Mouse (Mus musculus): ENCODE measurements at regions not wholly inside any gene's neighbourhood (a gene's known extent, or its start where the extent isn't known, plus 50 kb on each side); places are given as distances from the start of the nearest gene placed in this dataset.

- 47% methylated on average over 12 of the region's 12 CpGs for WGBS
- no peaks in the 10 kb centered on the region for H3K27me3 ChIP-seq (ENCODE audit: control insufficient read depth, insufficient read depth, low read length)
- H3K27ac ChIP-seq (ENCODE audit: low read depth, low read length): no peak overlapping the region
Measured at GRCm38 (mm10) chr2:128373363-128374252, 217.4 kb upstream of the Spdye4c start.

GRCm38 (mm10) chr2:128374253-128374566 lies 216.8 kb upstream of the Spdye4c start:
- Histone ChIP-seq H3K4me1 (ENCODE audit: control insufficient read depth, insufficient read depth, low read length) (peaks cover 10% of the 10 kb centered on the region; the same call in 1 of the 2 replicates), H3K36me3 (ENCODE audit: control insufficient read depth, insufficient read depth, low read length) (no peaks in the 10 kb centered on the region), H3K9me3 (ENCODE audit: control insufficient read depth, low read length) (no peaks in the 10 kb centered on the region), H3K9ac (ENCODE audit: low read depth, low read length) (no peak overlapping the region), H3K27me3 (ENCODE audit: control insufficient read depth, insufficient read depth, low read length) (no peaks in the 10 kb centered on the region), H3K4me3 (ENCODE audit: low read length) (no peak overlapping the region), H3K4me2 (replicated peaks; ENCODE audit: low read depth, low read length) (no peak overlapping the region), H3K27ac (ENCODE audit: low read depth, low read length) (no peak overlapping the region)
- ATAC-seq (ENCODE audit: low FRiP score, low TSS enrichment): no peak
- 97% methylated on average over 2 of the region's 2 CpGs for WGBS

More at GRCm38 (mm10) chr2:128373363-128374252, 217.4 kb upstream of the Spdye4c start:
- Histone ChIP-seq H3K4me1 (ENCODE audit: control insufficient read depth, insufficient read depth, low read length) (peaks cover 10% of the 10 kb centered on the region; the same call in 1 of the 2 replicates), H3K9me3 (ENCODE audit: control insufficient read depth, low read length) (no peaks in the 10 kb centered on the region), H3K9ac (ENCODE audit: low read depth, low read length) (no peak overlapping the region), H3K4me2 (replicated peaks; ENCODE audit: low read depth, low read length) (no peak overlapping the region), H3K36me3 (ENCODE audit: control insufficient read depth, insufficient read depth, low read length) (no peaks in the 10 kb centered on the region), H3K4me3 (ENCODE audit: low read length) (no peak overlapping the region)
- no peak for ATAC-seq (ENCODE audit: low FRiP score, low TSS enrichment)

DNA sequence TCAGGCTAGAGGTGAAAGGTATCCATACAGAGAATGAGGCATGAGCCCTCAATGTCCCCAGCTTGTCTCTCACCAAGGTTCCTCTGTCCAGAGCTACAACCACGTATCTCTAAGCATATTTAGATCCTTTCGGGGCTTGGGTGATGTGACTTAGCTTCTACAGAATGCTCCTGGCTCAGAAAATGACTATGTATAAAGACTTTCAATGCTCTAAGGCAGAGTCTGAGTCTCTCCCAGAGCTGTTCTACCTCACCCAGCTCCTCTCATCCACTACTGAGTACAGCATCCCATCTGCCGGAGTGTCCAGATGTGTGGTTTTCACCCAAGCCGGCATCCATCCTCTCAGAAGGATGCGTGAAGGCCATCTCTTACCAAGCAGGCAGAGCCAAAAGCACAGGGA lies 216.1 kb upstream of the Spdye4c start:
- Histone ChIP-seq H3K27ac (ENCODE audit: low read depth, low read length) (no peak overlapping the region), H3K4me2 (replicated peaks; ENCODE audit: low read depth, low read length) (no peak overlapping the region), H3K9me3 (ENCODE audit: control insufficient read depth, low read length) (no peaks in the 10 kb centered on the region), H3K36me3 (ENCODE audit: control insufficient read depth, insufficient read depth, low read length) (no peaks in the 10 kb centered on the region), H3K27me3 (ENCODE audit: control insufficient read depth, insufficient read depth, low read length) (no peaks in the 10 kb centered on the region), H3K9ac (ENCODE audit: low read depth, low read length) (no peak overlapping the region), H3K4me3 (ENCODE audit: low read length) (no peak overlapping the region), H3K4me1 (ENCODE audit: control insufficient read depth, insufficient read depth, low read length) (peaks cover 10% of the 10 kb centered on the region; the same call in 1 of the 2 replicates)
- 94% methylated on average over 5 of the region's 5 CpGs for WGBS
- ATAC-seq (ENCODE audit: low FRiP score, low TSS enrichment): no peak

- Histone ChIP-seq H3K9ac (ENCODE audit: low read depth, low read length) (no peak overlapping the region), H3K27me3 (ENCODE audit: control insufficient read depth, insufficient read depth, low read length) (no peaks in the 10 kb centered on the region), H3K9me3 (ENCODE audit: control insufficient read depth, low read length) (no peaks in the 10 kb centered on the region), H3K4me3 (ENCODE audit: low read length) (no peak overlapping the region), H3K4me2 (replicated peaks; ENCODE audit: low read depth, low read length) (no peak overlapping the region), H3K4me1 (ENCODE audit: control insufficient read depth, insufficient read depth, low read length) (peaks cover 10% of the 10 kb centered on the region; the same call in 1 of the 2 replicates), H3K27ac (ENCODE audit: low read depth, low read length) (no peak overlapping the region), H3K36me3 (ENCODE audit: control insufficient read depth, insufficient read depth, low read length) (no peaks in the 10 kb centered on the region)
- WGBS: 89% methylated on average over 3 of the region's 3 CpGs
- ATAC-seq (ENCODE audit: low FRiP score, low TSS enrichment): no peak
Measured at GRCm38 (mm10) chr2:128375827-128376226, 215.2 kb upstream of the Spdye4c start.

- Histone ChIP-seq H3K27ac (ENCODE audit: low read depth, low read length) (no peak overlapping the region), H3K4me2 (replicated peaks; ENCODE audit: low read depth, low read length) (no peak overlapping the region), H3K4me1 (ENCODE audit: control insufficient read depth, insufficient read depth, low read length) (peaks cover 10% of the 10 kb centered on the region; the same call in 1 of the 2 replicates), H3K36me3 (ENCODE audit: control insufficient read depth, insufficient read depth, low read length) (no peaks in the 10 kb centered on the region), H3K9me3 (ENCODE audit: control insufficient read depth, low read length) (no peaks in the 10 kb centered on the region), H3K4me3 (ENCODE audit: low read length) (no peak overlapping the region), H3K9ac (ENCODE audit: low read depth, low read length) (no peak overlapping the region), H3K27me3 (ENCODE audit: control insufficient read depth, insufficient read depth, low read length) (no peaks in the 10 kb centered on the region)
- ATAC-seq (ENCODE audit: low FRiP score, low TSS enrichment): no peak
- 56% methylated on average over 6 of the region's 6 CpGs for WGBS
Measured at GRCm38 (mm10) chr2:128377176-128377575, 213.8 kb upstream of the Spdye4c start.

GRCm38 (mm10) chr2:128377680-128378079 lies 213.3 kb upstream of the Spdye4c start:
- Histone ChIP-seq H3K9me3 (ENCODE audit: control insufficient read depth, low read length) (no peaks in the 10 kb centered on the region), H3K36me3 (ENCODE audit: control insufficient read depth, insufficient read depth, low read length) (no peaks in the 10 kb centered on the region), H3K27me3 (ENCODE audit: control insufficient read depth, insufficient read depth, low read length) (no peaks in the 10 kb centered on the region), H3K4me3 (ENCODE audit: low read length) (no peak overlapping the region), H3K27ac (ENCODE audit: low read depth, low read length) (no peak overlapping the region), H3K4me2 (replicated peaks; ENCODE audit: low read depth, low read length) (no peak overlapping the region), H3K9ac (ENCODE audit: low read depth, low read length) (no peak overlapping the region), H3K4me1 (ENCODE audit: control insufficient read depth, insufficient read depth, low read length) (peaks cover 10% of the 10 kb centered on the region; the same call in 1 of the 2 replicates)
- 57% methylated on average over 10 of the region's 10 CpGs for WGBS
- no peak for ATAC-seq (ENCODE audit: low FRiP score, low TSS enrichment)

DNA sequence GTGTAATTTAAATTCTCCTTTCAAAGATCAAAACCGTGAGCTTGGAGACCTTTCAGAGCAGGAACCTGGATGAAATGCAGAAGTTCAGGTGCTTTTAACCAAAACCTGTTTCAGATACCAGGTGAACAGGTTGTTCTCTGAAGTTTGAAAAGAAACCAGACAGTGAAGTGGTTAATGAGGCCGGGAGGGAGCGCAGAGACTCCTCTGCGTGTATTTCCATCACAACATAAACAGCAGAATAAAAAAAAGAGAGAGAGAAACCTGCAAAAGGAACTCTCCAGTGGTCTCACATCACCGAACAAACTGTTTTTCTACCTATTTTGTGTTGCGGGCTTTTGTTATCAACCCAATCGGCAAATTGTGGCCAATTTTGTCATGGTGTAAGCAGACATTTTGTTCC lies 212.6 kb upstream of the Spdye4c start:
- WGBS: 59% methylated on average over 7 of the region's 7 CpGs
- no peak overlapping the region for H3K9ac ChIP-seq (ENCODE audit: low read depth, low read length)
- H3K9me3 ChIP-seq (ENCODE audit: control insufficient read depth, low read length): no peaks in the 10 kb centered on the region
- H3K36me3 ChIP-seq (ENCODE audit: control insufficient read depth, insufficient read depth, low read length): no peaks in the 10 kb centered on the region
- no peak overlapping the region for H3K27ac ChIP-seq (ENCODE audit: low read depth, low read length)
- peaks cover 10% of the 10 kb centered on the region; the same call in 1 of the 2 replicates for H3K4me1 ChIP-seq (ENCODE audit: control insufficient read depth, insufficient read depth, low read length)
- H3K4me2 ChIP-seq (replicated peaks; ENCODE audit: low read depth, low read length): no peak overlapping the region
- ATAC-seq (ENCODE audit: low FRiP score, low TSS enrichment): no peak
- H3K27me3 ChIP-seq (ENCODE audit: control insufficient read depth, insufficient read depth, low read length): no peaks in the 10 kb centered on the region
- no peak overlapping the region for H3K4me3 ChIP-seq (ENCODE audit: low read length)

DNA sequence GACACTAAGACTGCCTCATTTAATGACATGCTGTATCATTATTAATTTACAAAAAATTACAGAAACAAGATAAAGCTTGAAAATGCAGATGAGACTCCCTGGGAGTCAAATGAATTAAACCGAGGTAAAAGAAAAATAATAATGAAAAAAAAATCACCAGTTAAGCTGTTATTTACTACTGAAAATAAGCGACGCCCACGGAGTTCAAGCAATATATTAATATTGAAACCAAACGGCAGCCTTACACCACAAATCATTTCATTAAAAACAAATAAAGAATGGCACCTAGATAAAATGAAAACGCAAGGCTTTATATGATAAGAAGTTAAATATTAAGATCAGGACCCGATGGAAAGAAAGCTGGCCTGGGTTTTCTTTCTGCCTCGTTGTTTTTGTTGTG lies 211.9 kb upstream of the Spdye4c start:
- no peak for ATAC-seq (ENCODE audit: low FRiP score, low TSS enrichment)
- 71% methylated on average over 8 of the region's 8 CpGs for WGBS

GRCm38 (mm10) chr2:128379554-128379953 lies 211.5 kb upstream of the Spdye4c start:
- Histone ChIP-seq H3K27ac (ENCODE audit: low read depth, low read length) (no peak overlapping the region), H3K36me3 (ENCODE audit: control insufficient read depth, insufficient read depth, low read length) (no peaks in the 10 kb centered on the region), H3K9me3 (ENCODE audit: control insufficient read depth, low read length) (no peaks in the 10 kb centered on the region), H3K9ac (ENCODE audit: low read depth, low read length) (no peak overlapping the region), H3K4me1 (ENCODE audit: control insufficient read depth, insufficient read depth, low read length) (peaks cover 10% of the 10 kb centered on the region; the same call in 1 of the 2 replicates), H3K27me3 (ENCODE audit: control insufficient read depth, insufficient read depth, low read length) (no peaks in the 10 kb centered on the region), H3K4me2 (replicated peaks; ENCODE audit: low read depth, low read length) (no peak overlapping the region), H3K4me3 (ENCODE audit: low read length) (no peak overlapping the region)
- no peak for ATAC-seq (ENCODE audit: low FRiP score, low TSS enrichment)
- WGBS: 67% methylated on average over 8 of the region's 8 CpGs

More for the DNA sequence above, 211.9 kb upstream of the Spdye4c start:
- Histone ChIP-seq H3K4me3 (ENCODE audit: low read length) (no peak overlapping the region), H3K9ac (ENCODE audit: low read depth, low read length) (no peak overlapping the region), H3K36me3 (ENCODE audit: control insufficient read depth, insufficient read depth, low read length) (no peaks in the 10 kb centered on the region), H3K4me2 (replicated peaks; ENCODE audit: low read depth, low read length) (no peak overlapping the region), H3K27ac (ENCODE audit: low read depth, low read length) (no peak overlapping the region), H3K9me3 (ENCODE audit: control insufficient read depth, low read length) (no peaks in the 10 kb centered on the region), H3K27me3 (ENCODE audit: control insufficient read depth, insufficient read depth, low read length) (no peaks in the 10 kb centered on the region), H3K4me1 (ENCODE audit: control insufficient read depth, insufficient read depth, low read length) (peaks cover 10% of the 10 kb centered on the region; the same call in 1 of the 2 replicates)

Data from kidney, embryonic 14.5 days (tissue).